In the genomic region with DNA sequence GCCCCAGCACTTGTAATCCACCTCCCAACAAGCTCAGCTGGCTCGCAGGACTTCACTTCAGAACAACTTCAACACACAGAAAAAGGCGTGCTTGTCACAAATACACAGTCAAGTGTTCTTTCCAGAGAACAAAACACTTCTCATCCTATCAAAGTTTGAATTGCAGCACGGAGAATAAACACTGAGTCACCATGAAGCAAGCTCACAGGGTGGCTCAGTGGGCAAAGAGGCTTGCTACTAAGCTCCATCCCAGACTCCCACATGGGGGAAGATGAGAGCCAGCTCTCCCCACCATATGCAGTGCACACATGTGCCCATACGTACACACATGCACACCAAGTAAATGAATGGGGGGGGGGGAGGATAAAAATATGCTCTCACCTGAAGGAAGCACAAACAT, we compare ENCODE assay signal across 16 mouse cellular contexts. TPM values are rescaled to one million over a fixed set of nuclear protein-coding genes. Genes with fewer than 3 reads are reported as not detected.
DNase-seq lines count a peak whose midpoint lies in the region; ATAC-seq and TF ChIP-seq lines count a peak whose summit lies in the region.
"Had no signal": no experiment of that assay in that cellular context is flagged by ENCODE, and none has a peak within 500 bp of the region (broad histone marks: within the 10 kb centered on the region; RNA-seq: fewer than 3 reads in every experiment).

No protein-coding gene starts in this region.

- ATAC-seq in forebrain, embryonic 14.5 days, result peak; percentile 49; the same call in 1 of the 2 replicates
- no peak for ATAC-seq in forebrain, embryonic 13.5 days
- no peak; the same call in 1 of the 2 replicates for ATAC-seq in midbrain, embryonic 13.5 days
- no peak for ATAC-seq in frontal cortex, adult (ENCODE audit: low TSS enrichment)

- 23% methylated on average over 4 of the region's 4 CpGs for WGBS in forebrain, embryonic 14.5 days
- WGBS in forebrain, embryonic 13.5 days, result 29% methylated on average over 4 of the region's 4 CpGs
- 67% methylated on average over 4 of the region's 4 CpGs for WGBS in embryonic facial prominence, embryonic 10.5 days
- WGBS in midbrain, embryonic 13.5 days, result 28% methylated on average over 4 of the region's 4 CpGs

- no peak overlapping the region for H3K4me3 ChIP-seq in forebrain, embryonic 14.5 days (ENCODE audit: low read depth, low read length)
- no peak overlapping the region for H3K4me3 ChIP-seq in forebrain, embryonic 13.5 days
- no peak overlapping the region for H3K4me3 ChIP-seq in layer of hippocampus, adult 2 months
- no peak overlapping the region for H3K4me3 ChIP-seq in embryonic facial prominence, embryonic 10.5 days
- H3K4me3 ChIP-seq in midbrain, embryonic 13.5 days (replicated peaks), result no peak overlapping the region

- peak; percentile 23 for DNase-seq in forebrain, embryonic 14.5 days (ENCODE audit: low spot score)
- no peak for DNase-seq in layer of hippocampus, adult 2 months (ENCODE audit: low spot score in 2 of 2)
- no peak for DNase-seq in layer of hippocampus, adult 11-12 months (ENCODE audit: low spot score)
- no peak for DNase-seq in embryonic facial prominence, embryonic 10.5 days (ENCODE audit: low spot score)
- no peak for DNase-seq in cerebellum, postnatal 4 days (ENCODE audit: low spot score in 2 of 2)
- DNase-seq: cerebellum, adult 18-20 months; kidney, postnatal 36 days; spleen, adult 18-20 months; thymus, adult 18-20 months had no signal

- peaks cover 9% of the 10 kb centered on the region; the same call in 1 of the 2 replicates for H3K4me1 ChIP-seq in forebrain, embryonic 14.5 days (ENCODE audit: control insufficient read depth, insufficient read depth, low read length)
- peaks cover 35% of the 10 kb centered on the region for H3K4me1 ChIP-seq in forebrain, embryonic 13.5 days
- H3K4me1 ChIP-seq in embryonic facial prominence, embryonic 10.5 days, result peaks cover 32% of the 10 kb centered on the region
- H3K4me1 ChIP-seq in midbrain, embryonic 13.5 days (replicated peaks), result peaks cover 49% of the 10 kb centered on the region

- TF ChIP-seq CTCF in layer of hippocampus, adult 2 months (conservative IDR thresholded peaks at IDR 0.05), result no peak

- H3K36me3 ChIP-seq in forebrain, embryonic 14.5 days (ENCODE audit: control insufficient read depth, insufficient read depth, low read length), result no peaks in the 10 kb centered on the region
- no peaks in the 10 kb centered on the region for H3K36me3 ChIP-seq in forebrain, embryonic 13.5 days (ENCODE audit: poor library complexity, severe bottlenecking)
- H3K36me3 ChIP-seq in embryonic facial prominence, embryonic 10.5 days (replicated peaks), result no peaks in the 10 kb centered on the region
- no peaks in the 10 kb centered on the region for H3K36me3 ChIP-seq in midbrain, embryonic 13.5 days

- H3K9ac ChIP-seq in forebrain, embryonic 14.5 days (ENCODE audit: low read length), result no peak overlapping the region
- no peak overlapping the region for H3K9ac ChIP-seq in forebrain, embryonic 13.5 days
- H3K9ac ChIP-seq in midbrain, embryonic 13.5 days (replicated peaks), result no peak overlapping the region

- H3K9me3 ChIP-seq in forebrain, embryonic 14.5 days (replicated peaks; ENCODE audit: control insufficient read depth, low read length), result no peaks in the 10 kb centered on the region
- no peaks in the 10 kb centered on the region for H3K9me3 ChIP-seq in forebrain, embryonic 13.5 days (replicated peaks)
- H3K9me3 ChIP-seq in embryonic facial prominence, embryonic 10.5 days, result no peaks in the 10 kb centered on the region
- H3K9me3 ChIP-seq in midbrain, embryonic 13.5 days, result no peaks in the 10 kb centered on the region

- H3K27ac ChIP-seq in forebrain, embryonic 14.5 days (ENCODE audit: low read depth, low read length), result no peak overlapping the region
- no peak overlapping the region for H3K27ac ChIP-seq in forebrain, embryonic 13.5 days
- peak overlapping the region; percentile 40 for H3K27ac ChIP-seq in layer of hippocampus, adult 2 months
- H3K27ac ChIP-seq in embryonic facial prominence, embryonic 10.5 days (replicated peaks), result 0 out of 2 replicates have a peak overlapping the region, but pooled peaks have one; percentile 35
- H3K27ac ChIP-seq in midbrain, embryonic 13.5 days, result peak overlapping the region; percentile 6; the same call in 1 of the 2 replicates

- H3K27me3 ChIP-seq in forebrain, embryonic 14.5 days (replicated peaks; ENCODE audit: control insufficient read depth, insufficient read depth, low read length), result no peaks in the 10 kb centered on the region
- no peaks in the 10 kb centered on the region for H3K27me3 ChIP-seq in forebrain, embryonic 13.5 days
- H3K27me3 ChIP-seq in embryonic facial prominence, embryonic 10.5 days (replicated peaks; ENCODE audit: low read depth, poor library complexity, severe bottlenecking), result no peaks in the 10 kb centered on the region
- H3K27me3 ChIP-seq in midbrain, embryonic 13.5 days, result no peaks in the 10 kb centered on the region

- H3K4me2 ChIP-seq in forebrain, embryonic 14.5 days (ENCODE audit: low read length), result no peak overlapping the region
- H3K4me2 ChIP-seq in forebrain, embryonic 13.5 days, result no peak overlapping the region
- H3K4me2 ChIP-seq in midbrain, embryonic 13.5 days (replicated peaks), result no peak overlapping the region

RNA-seq across cellular contexts. Expression of gene Tspan2, which starts 8.9 kb away (rescaled TPM):
- 8.8 and 8.9 TPM in 2 replicates for polyA plus RNA-seq in forebrain, embryonic 14.5 days (2014; fragmentation: Nextera tagmentation; extraction: Ambion mirVana)
- 5.6 and 5.8 TPM in 2 replicates for polyA plus RNA-seq in forebrain, embryonic 13.5 days (2015; fragmentation: Nextera tagmentation; extraction: Ambion mirVana)
- total RNA-seq in layer of hippocampus, adult 2 months (2021), result 10 to 100 TPM; 70.5 to 76.2 TPM
- polyA plus RNA-seq in embryonic facial prominence, embryonic 10.5 days (2016; fragmentation: Nextera tagmentation; extraction: Ambion mirVana), result 7.4 and 7.6 TPM in 2 replicates
- polyA plus RNA-seq in midbrain, embryonic 13.5 days (2015; fragmentation: Nextera tagmentation; extraction: Ambion mirVana), result 6.3 and 7.0 TPM in 2 replicates

RNA-seq across cellular contexts. Expression of gene Tshb, which starts 39.3 kb away (rescaled TPM):
- polyA plus RNA-seq in forebrain, embryonic 14.5 days (2014; fragmentation: Nextera tagmentation; extraction: Ambion mirVana), result 0.23 TPM in 1 of 2 replicates, not detected in the other
- polyA plus RNA-seq in forebrain, embryonic 13.5 days (2015; fragmentation: Nextera tagmentation; extraction: Ambion mirVana), result 0.08 and 0.12 TPM in 2 replicates
- total RNA-seq in layer of hippocampus, adult 2 months (2021), result not detected
- polyA plus RNA-seq in embryonic facial prominence, embryonic 10.5 days (2016; fragmentation: Nextera tagmentation; extraction: Ambion mirVana), result 0.10 and 0.11 TPM in 2 replicates
- polyA plus RNA-seq in midbrain, embryonic 13.5 days (2015; fragmentation: Nextera tagmentation; extraction: Ambion mirVana), result 0.12 and 0.16 TPM in 2 replicates
- total RNA-seq: adrenal gland, postnatal 4 days; ES-E14; left cerebral cortex, adult 18-20 months; liver, adult 2 months had no signal
- polyA plus RNA-seq: liver, adult 2 months had no signal

Comparison
In these comparisons a context has a peak if more than half of its experiments do, and no peak if none do; other contexts are left out.
1. H3K27ac ChIP-seq: peak in layer of hippocampus, adult 2 months (single experiment), embryonic facial prominence, embryonic 10.5 days (single experiment) and midbrain, embryonic 13.5 days (single experiment); none in forebrain, embryonic 14.5 days (single experiment) and forebrain, embryonic 13.5 days (single experiment).